Mouse (Mus musculus): ENCODE results near the gene Uba7. TPM values are rescaled to one million over a fixed set of nuclear protein-coding genes. Genes with fewer than 3 reads are reported as not detected.

Gene Uba7
- polyA plus RNA-seq (2012) = 30.7 and 41.6 TPM in 2 replicates

GRCm38 (mm10) chr9:107975399-107976386, at the start of gene Uba7:
TSS of gene Uba7 (plus strand) at chr9:107975505.

GRCm38 (mm10) chr9:107928169-107928568, 47.1 kb upstream of the Uba7 start, which contains the start of gene Actl11:
TSS of gene Actl11 (plus strand) at chr9:107928469.

GRCm38 (mm10) chr9:107935374-107935773, 39.9 kb upstream of the Uba7 start, which contains the start of gene Camkv:
TSS of gene Camkv (plus strand) at chr9:107935674.

GRCm38 (mm10) chr9:107949922-107950235, 25.4 kb upstream of the Uba7 start, which contains the start of gene Traip:
TSS of gene Traip (plus strand) at chr9:107950136.

GRCm38 (mm10) chr9:107982681-107983346, 7.5 kb downstream of the Uba7 start, which contains the start of gene Gm20661:
TSS of gene Gm20661 (plus strand) at chr9:107983058.

GRCm38 (mm10) chr9:107985131-107986119, 10.1 kb downstream of the Uba7 start, which contains the start of gene Inka1:
TSS of gene Inka1 (minus strand) at chr9:107985879.

GRCm38 (mm10) chr9:107992197-107992596, 16.9 kb downstream of the Uba7 start, which contains the start of gene Cdhr4:
TSS of gene Cdhr4 (plus strand) at chr9:107992497.

GRCm38 (mm10) chr9:107996049-107996448, 20.7 kb downstream of the Uba7 start, which contains the start of gene Gm20662:
TSS of gene Gm20662 (plus strand) at chr9:107996349.

GRCm38 (mm10) chr9:108001922-108002770, 26.8 kb downstream of the Uba7 start, which contains the start of gene Ip6k1:
TSS of gene Ip6k1 (plus strand) at chr9:108002501.

Other genes with a start within 250 kb of the Uba7 start
- 22.6 and 29.7 TPM in 2 replicates for gene Rbm5, start 204.5 kb upstream of the Uba7 start, polyA plus RNA-seq (2012)
- gene Rbm6, start 102.3 kb upstream of the Uba7 start, polyA plus RNA-seq (2012) = 21.8 and 30.9 TPM in 2 replicates
- 22.6 and 23.1 TPM in 2 replicates for gene Mon1a, start 87.4 kb upstream of the Uba7 start, polyA plus RNA-seq (2012)
- 0.18 and 0.50 TPM in 2 replicates for gene Mst1r, start 68.6 kb upstream of the Uba7 start, polyA plus RNA-seq (2012)
- not detected in 2 replicates for gene Actl11, start 47.0 kb upstream of the Uba7 start, polyA plus RNA-seq (2012)
- 0.26 and 0.68 TPM in 2 replicates for gene Camkv, start 39.8 kb upstream of the Uba7 start, polyA plus RNA-seq (2012)
- 2.5 and 4.6 TPM in 2 replicates for gene Traip, start 25.4 kb upstream of the Uba7 start, polyA plus RNA-seq (2012)
- 0.25 and 0.33 TPM in 2 replicates for gene Gm20661, start 7.6 kb downstream of the Uba7 start, polyA plus RNA-seq (2012)
- gene Inka1, start 10.4 kb downstream of the Uba7 start, polyA plus RNA-seq (2012) = 69.0 and 83.7 TPM in 2 replicates
- gene Cdhr4, start 17.0 kb downstream of the Uba7 start, polyA plus RNA-seq (2012) = 0.28 and 1.4 TPM in 2 replicates
- 0.04 and 0.06 TPM in 2 replicates for gene Gm20662, start 20.8 kb downstream of the Uba7 start, polyA plus RNA-seq (2012)
- 55.9 and 63.3 TPM in 2 replicates for gene Ip6k1, start 27.0 kb downstream of the Uba7 start, polyA plus RNA-seq (2012)
- gene Gmppb, start 73.7 kb downstream of the Uba7 start, polyA plus RNA-seq (2012) = 14.6 and 19.6 TPM in 2 replicates
- 2.5 TPM in 2 replicates for gene Amigo3, start 77.7 kb downstream of the Uba7 start, polyA plus RNA-seq (2012)
- gene Mst1, start 104.9 kb downstream of the Uba7 start, polyA plus RNA-seq (2012) = 0.28 TPM in 1 of 2 replicates, not detected in the other
- gene Rnf123, start 107.8 kb downstream of the Uba7 start, polyA plus RNA-seq (2012) = 100 and 113 TPM in 2 replicates
- 48.2 and 48.5 TPM in 2 replicates for gene Apeh, start 119.1 kb downstream of the Uba7 start, polyA plus RNA-seq (2012)
- gene Bsn, start 214.9 kb downstream of the Uba7 start, polyA plus RNA-seq (2012) = 9.8 and 12.3 TPM in 2 replicates

All from megakaryocyte-erythroid progenitor cell, adult 5 weeks (primary cell).